Mouse (Mus musculus): ENCODE data around the gene Ckap2. TPM values are rescaled to one million over a fixed set of nuclear protein-coding genes. Genes with fewer than 3 reads are reported as not detected.
A peak's percentile ranks its signal among the peaks of the same experiment; 100 is the strongest.

Ckap2 gene
- polyA plus RNA-seq, 1 experiment = 30.2 TPM

GRCm38 (mm10) chr8:22165251-22166079 lies 20.2 kb downstream of the Ckap2 start:
- peak overlapping the region; percentile 41; the same call in 1 of the 2 replicates for H3K27ac ChIP-seq (ENCODE audit: control insufficient read depth, insufficient read depth, low read depth, low read length, poor library complexity)
- H3K4me3 ChIP-seq (replicated peaks; ENCODE audit: control insufficient read depth, low read depth, low read length) = peak overlapping the region; percentile 72
- no peaks in the 10 kb centered on the region; the same call in 1 of the 2 replicates for H3K4me1 ChIP-seq (ENCODE audit: control insufficient read depth, insufficient read depth, low read length)
- TF ChIP-seq POLR2A (IDR thresholded peaks at IDR 0.05; ENCODE audit: borderline replicate concordance, control insufficient read depth, low read depth, low read length) (no peak), CTCF (IDR thresholded peaks at IDR 0.05; ENCODE audit: control insufficient read depth, insufficient read depth, low read length) (no peak)
- WGBS = 45% methylated on average over 10 of the region's 10 CpGs

- 90% methylated on average over 10 of the region's 10 CpGs for WGBS
- H3K27ac ChIP-seq (ENCODE audit: control insufficient read depth, insufficient read depth, low read depth, low read length, poor library complexity) = no peak overlapping the region
- H3K4me1 ChIP-seq (ENCODE audit: control insufficient read depth, insufficient read depth, low read length) = no peaks in the 10 kb centered on the region; the same call in 1 of the 2 replicates
- no peak for TF ChIP-seq POLR2A (IDR thresholded peaks at IDR 0.05; ENCODE audit: borderline replicate concordance, control insufficient read depth, low read depth, low read length)
- no peak for TF ChIP-seq CTCF (IDR thresholded peaks at IDR 0.05; ENCODE audit: control insufficient read depth, insufficient read depth, low read length)
- no peak overlapping the region for H3K4me3 ChIP-seq (replicated peaks; ENCODE audit: control insufficient read depth, low read depth, low read length)
These were observed 21.2 kb downstream of the Ckap2 start for GRCm38 (mm10) chr8:22164431-22164830.

- 86% methylated on average over 8 of the region's 8 CpGs for WGBS
- no peak for TF ChIP-seq POLR2A (IDR thresholded peaks at IDR 0.05; ENCODE audit: borderline replicate concordance, control insufficient read depth, low read depth, low read length)
- no peak for TF ChIP-seq CTCF (IDR thresholded peaks at IDR 0.05; ENCODE audit: control insufficient read depth, insufficient read depth, low read length)
- H3K4me3 ChIP-seq (replicated peaks; ENCODE audit: control insufficient read depth, low read depth, low read length) = no peak overlapping the region
- H3K4me1 ChIP-seq (ENCODE audit: control insufficient read depth, insufficient read depth, low read length) = no peaks in the 10 kb centered on the region; the same call in 1 of the 2 replicates
- H3K27ac ChIP-seq (ENCODE audit: control insufficient read depth, insufficient read depth, low read depth, low read length, poor library complexity) = no peak overlapping the region
These were observed 23.4 kb downstream of the Ckap2 start for GRCm38 (mm10) chr8:22162206-22162605.

GRCm38 (mm10) chr8:22150345-22150663 lies 35.3 kb downstream of the Ckap2 start:
- TF ChIP-seq CTCF (IDR thresholded peaks at IDR 0.05; ENCODE audit: control insufficient read depth, insufficient read depth, low read length) (no peak), POLR2A (IDR thresholded peaks at IDR 0.05; ENCODE audit: borderline replicate concordance, control insufficient read depth, low read depth, low read length) (no peak)
- no peak overlapping the region for H3K4me3 ChIP-seq (replicated peaks; ENCODE audit: control insufficient read depth, low read depth, low read length)
- 83% methylated on average over 3 of the region's 3 CpGs for WGBS
- H3K27ac ChIP-seq (ENCODE audit: control insufficient read depth, insufficient read depth, low read depth, low read length, poor library complexity) = no peak overlapping the region
- no peaks in the 10 kb centered on the region for H3K4me1 ChIP-seq (ENCODE audit: control insufficient read depth, insufficient read depth, low read length)

GRCm38 (mm10) chr8:22149643-22150344 lies 35.8 kb downstream of the Ckap2 start:
- no peak for TF ChIP-seq CTCF (IDR thresholded peaks at IDR 0.05; ENCODE audit: control insufficient read depth, insufficient read depth, low read length)
- TF ChIP-seq POLR2A (IDR thresholded peaks at IDR 0.05; ENCODE audit: borderline replicate concordance, control insufficient read depth, low read depth, low read length) = no peak

GRCm38 (mm10) chr8:22148367-22148740 lies 37.3 kb downstream of the Ckap2 start:
- TF ChIP-seq CTCF (IDR thresholded peaks at IDR 0.05; ENCODE audit: control insufficient read depth, insufficient read depth, low read length) = no peak
- no peak for TF ChIP-seq POLR2A (IDR thresholded peaks at IDR 0.05; ENCODE audit: borderline replicate concordance, control insufficient read depth, low read depth, low read length)
- no peak overlapping the region for H3K4me3 ChIP-seq (replicated peaks; ENCODE audit: control insufficient read depth, low read depth, low read length)
- H3K27ac ChIP-seq (ENCODE audit: control insufficient read depth, insufficient read depth, low read depth, low read length, poor library complexity) = no peak overlapping the region
- no peaks in the 10 kb centered on the region for H3K4me1 ChIP-seq (ENCODE audit: control insufficient read depth, insufficient read depth, low read length)
- 90% methylated on average over 7 of the region's 7 CpGs for WGBS

More at GRCm38 (mm10) chr8:22149643-22150344, 35.8 kb downstream of the Ckap2 start:
- Histone ChIP-seq H3K4me1 (ENCODE audit: control insufficient read depth, insufficient read depth, low read length) (no peaks in the 10 kb centered on the region), H3K27ac (ENCODE audit: control insufficient read depth, insufficient read depth, low read depth, low read length, poor library complexity) (no peak overlapping the region), H3K4me3 (replicated peaks; ENCODE audit: control insufficient read depth, low read depth, low read length) (no peak overlapping the region)
- WGBS = 91% methylated on average over 11 of the region's 11 CpGs

GRCm38 (mm10) chr8:22147706-22148366 lies 37.8 kb downstream of the Ckap2 start:
- H3K4me3 ChIP-seq (replicated peaks; ENCODE audit: control insufficient read depth, low read depth, low read length) = no peak overlapping the region
- no peak overlapping the region for H3K27ac ChIP-seq (ENCODE audit: control insufficient read depth, insufficient read depth, low read depth, low read length, poor library complexity)
- 70% methylated on average over 9 of the region's 9 CpGs for WGBS
- no peaks in the 10 kb centered on the region for H3K4me1 ChIP-seq (ENCODE audit: control insufficient read depth, insufficient read depth, low read length)
- TF ChIP-seq POLR2A (IDR thresholded peaks at IDR 0.05; ENCODE audit: borderline replicate concordance, control insufficient read depth, low read depth, low read length) = no peak
- TF ChIP-seq CTCF (IDR thresholded peaks at IDR 0.05; ENCODE audit: control insufficient read depth, insufficient read depth, low read length) = no peak

GRCm38 (mm10) chr8:22145831-22146230 lies 39.8 kb downstream of the Ckap2 start:
- Histone ChIP-seq H3K4me3 (replicated peaks; ENCODE audit: control insufficient read depth, low read depth, low read length) (no peak overlapping the region), H3K4me1 (ENCODE audit: control insufficient read depth, insufficient read depth, low read length) (no peaks in the 10 kb centered on the region), H3K27ac (ENCODE audit: control insufficient read depth, insufficient read depth, low read depth, low read length, poor library complexity) (no peak overlapping the region)
- WGBS = 88% methylated on average over 6 of the region's 6 CpGs
- TF ChIP-seq CTCF (IDR thresholded peaks at IDR 0.05; ENCODE audit: control insufficient read depth, insufficient read depth, low read length) (no peak), POLR2A (IDR thresholded peaks at IDR 0.05; ENCODE audit: borderline replicate concordance, control insufficient read depth, low read depth, low read length) (no peak)

Data from bone marrow, adult 2 months (tissue).